Comparison of ENCODE assay signal across 23 mouse cellular contexts in the genomic region with DNA sequence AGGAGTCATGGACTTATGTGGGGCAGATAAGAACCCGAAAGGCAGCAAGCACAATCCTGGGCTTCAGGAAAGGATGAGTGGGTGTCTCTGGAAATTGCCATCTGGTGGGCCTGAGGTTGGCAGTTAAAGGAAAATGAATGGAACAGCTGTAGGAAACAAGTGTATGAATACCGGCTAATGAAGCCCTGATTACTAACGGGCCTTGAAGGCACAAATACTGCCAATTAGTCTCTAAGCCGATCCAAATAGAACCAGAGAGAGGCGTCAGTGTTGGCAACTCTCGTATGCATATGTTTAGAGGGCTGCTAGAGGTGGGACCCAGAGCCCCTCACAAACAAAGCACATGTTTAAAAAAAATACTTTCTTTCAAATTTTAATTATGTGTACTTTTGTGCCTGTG. TPM values are rescaled to one million over a fixed set of nuclear protein-coding genes. Genes with fewer than 3 reads are reported as not detected.
DNase-seq lines count a peak whose midpoint lies in the region; ATAC-seq and TF ChIP-seq lines count a peak whose summit lies in the region.
"Had no signal": no experiment of that assay in that cellular context is flagged by ENCODE, and none has a peak within 500 bp of the region (broad histone marks: within the 10 kb centered on the region; RNA-seq: fewer than 3 reads in every experiment).

No protein-coding gene starts in this region.

- no peak overlapping the region for H3K4me2 ChIP-seq in midbrain, postnatal 0 days (ENCODE audit: low read depth, low read length, poor library complexity, severe bottlenecking)
- H3K4me2 ChIP-seq: heart, embryonic 13.5 days; liver, embryonic 15.5 days; midbrain, embryonic 12.5 days had no signal

- TF ChIP-seq CTCF in midbrain, postnatal 0 days (IDR thresholded peaks at IDR 0.05) = no peak

- 64% methylated on average over 6 of the region's 6 CpGs for WGBS in midbrain, postnatal 0 days
- 88% methylated on average over 6 of the region's 6 CpGs for WGBS in midbrain, embryonic 10.5 days

- DNase-seq in frontal cortex, postnatal 36 days (ENCODE audit: low spot score in 2 of 2) = no peak
- DNase-seq in midbrain, postnatal 0 days (ENCODE audit: low spot score) = peak; percentile 41
- no peak for DNase-seq in midbrain, embryonic 10.5 days (ENCODE audit: low spot score)
- peak; percentile 79 for DNase-seq in layer of hippocampus, adult 9-11 months
- no peak for DNase-seq in neural tube, embryonic 10.5 days (ENCODE audit: extremely low spot score, low spot score)
- DNase-seq in gastrocnemius, postnatal 14 days = no peak
- no peak for DNase-seq in urinary bladder, postnatal 14 days (ENCODE audit: low spot score)
- DNase-seq: adrenal gland, postnatal 14 days; cerebellum, adult 8-10 months; gastrocnemius, postnatal 10 days; heart, adult 18-20 months; kidney, adult 11 months; right cerebral cortex, postnatal 4 days; thymus, postnatal 14 days had no signal

- H3K36me3 ChIP-seq in midbrain, postnatal 0 days (ENCODE audit: insufficient read depth, low read length) = no peaks in the 10 kb centered on the region
- no peaks in the 10 kb centered on the region for H3K36me3 ChIP-seq in midbrain, embryonic 10.5 days
- H3K36me3 ChIP-seq: liver, embryonic 15.5 days; midbrain, embryonic 12.5 days had no signal

- peak; percentile 48; the same call in 1 of the 2 replicates for ATAC-seq in frontal cortex, adult (ENCODE audit: low TSS enrichment)
- ATAC-seq in midbrain, postnatal 0 days (ENCODE audit: low FRiP score) = no peak
- ATAC-seq: activated CD4-positive, CD25-positive, alpha-beta regulatory T cell, adult 4 months; CD4-positive, CD25-positive, alpha-beta regulatory T cell, adult 4 months; hindbrain, embryonic 16.5 days had no signal

- H3K27me3 ChIP-seq in midbrain, postnatal 0 days (ENCODE audit: insufficient read depth, low read length) = peaks cover 9% of the 10 kb centered on the region; the same call in 1 of the 2 replicates
- peaks cover 16% of the 10 kb centered on the region; the same call in 1 of the 2 replicates for H3K27me3 ChIP-seq in midbrain, embryonic 10.5 days (ENCODE audit: low read depth, poor library complexity, severe bottlenecking)
- H3K27me3 ChIP-seq: heart, embryonic 13.5 days had no signal

- H3K27ac ChIP-seq in midbrain, postnatal 0 days (ENCODE audit: low read depth, low read length) = no peak overlapping the region
- no peak overlapping the region for H3K27ac ChIP-seq in midbrain, embryonic 10.5 days (replicated peaks)
- H3K27ac ChIP-seq: heart, embryonic 13.5 days; liver, embryonic 15.5 days; midbrain, embryonic 12.5 days; stomach, postnatal 0 days had no signal

- intact Hi-C loops in gastrocnemius, postnatal 14 days (cut with DNase I; ENCODE audit: low total_unique reads) = loop anchor here (5.0 kb wide), 1 partner anchor 44 kb away; no protein-coding TSS in a partner anchor

- H3K4me3 ChIP-seq in midbrain, postnatal 0 days (ENCODE audit: low read depth, low read length) = no peak overlapping the region
- no peak overlapping the region for H3K4me3 ChIP-seq in midbrain, embryonic 10.5 days
- H3K4me3 ChIP-seq: heart, embryonic 13.5 days; liver, embryonic 15.5 days; midbrain, embryonic 12.5 days had no signal

- no peaks in the 10 kb centered on the region for H3K4me1 ChIP-seq in midbrain, postnatal 0 days (ENCODE audit: insufficient read depth, low read length)
- H3K4me1 ChIP-seq in midbrain, embryonic 10.5 days = peaks cover 14% of the 10 kb centered on the region
- H3K4me1 ChIP-seq: liver, embryonic 15.5 days had no signal

- no peak overlapping the region for H3K9ac ChIP-seq in midbrain, postnatal 0 days (replicated peaks; ENCODE audit: low read length, poor library complexity, severe bottlenecking)
- H3K9ac ChIP-seq: heart, embryonic 13.5 days; liver, embryonic 15.5 days; midbrain, embryonic 12.5 days had no signal

- H3K9me3 ChIP-seq in midbrain, postnatal 0 days (ENCODE audit: low read length) = no peaks in the 10 kb centered on the region
- H3K9me3 ChIP-seq in midbrain, embryonic 10.5 days (replicated peaks) = no peaks in the 10 kb centered on the region
- H3K9me3 ChIP-seq: liver, embryonic 15.5 days; midbrain, embryonic 12.5 days had no signal

RNA-seq across cellular contexts. Expression of a gene that starts 7.4 kb away (rescaled TPM):
- total RNA-seq in midbrain, postnatal 0 days (2014; rRNA removed) = 3.3 and 3.6 TPM in 2 replicates
- 3.7 and 4.4 TPM in 2 replicates for polyA plus RNA-seq in midbrain, postnatal 0 days (2015; fragmentation: Nextera tagmentation; extraction: Ambion mirVana)
- 5.8 and 7.3 TPM in 2 replicates for polyA plus RNA-seq in midbrain, embryonic 10.5 days (2016; fragmentation: Nextera tagmentation; extraction: Ambion mirVana)
- total RNA-seq in gastrocnemius, postnatal 14 days (2021) = 10 to 100 TPM; 25.6 to 31.7 TPM

RNA-seq across cellular contexts. Expression of a gene that starts 10.9 kb away (rescaled TPM):
- 11.9 and 13.7 TPM in 2 replicates for total RNA-seq in midbrain, postnatal 0 days (2014; rRNA removed)
- 29.7 and 30.0 TPM in 2 replicates for polyA plus RNA-seq in midbrain, postnatal 0 days (2015; fragmentation: Nextera tagmentation; extraction: Ambion mirVana)
- polyA plus RNA-seq in midbrain, embryonic 10.5 days (2016; fragmentation: Nextera tagmentation; extraction: Ambion mirVana) = 83.8 and 88.9 TPM in 2 replicates
- total RNA-seq in gastrocnemius, postnatal 14 days (2021) = 10 to 100 TPM; 11.9 to 13.4 TPM
- total RNA-seq: neutrophil, adult 5-6 weeks had no signal

Comparison
In these comparisons a context has a peak if more than half of its experiments do, and no peak if none do; other contexts are left out.
1. DNase-seq: peak in midbrain, postnatal 0 days (single experiment) and layer of hippocampus, adult 9-11 months (single experiment); none in frontal cortex, postnatal 36 days (0 of 2), midbrain, embryonic 10.5 days (single experiment), neural tube, embryonic 10.5 days (single experiment), gastrocnemius, postnatal 14 days (single experiment) and urinary bladder, postnatal 14 days (single experiment).